Mouse (Mus musculus) cortical plate, adult 2 months (tissue): ENCODE results near the gene Slc44a3. TPM values are rescaled to one million over a fixed set of nuclear protein-coding genes. Genes with fewer than 3 reads are reported as not detected.

Experiments
- H3K27ac ChIP-seq: fragments of 200-500 bp; 2 replicates; pipeline ENCODE4 v1.5.1; 2012; ENCODE audit warnings: low read length, control low read depth, inconsistent platforms; ENCODE audit not compliant: insufficient read depth
- H3K4me1 ChIP-seq: fragments of 200-500 bp; 2 replicates; pipeline ENCODE4 v1.6.1; 2011; ENCODE audit warnings: low read length; ENCODE audit not compliant: control insufficient read depth, insufficient read depth
- H3K4me3 ChIP-seq: fragments of 200-500 bp; 2 replicates; pipeline ENCODE4 v1.5.1; 2011; ENCODE audit warnings: mild to moderate bottlenecking, low read length, control low read depth; ENCODE audit not compliant: insufficient read depth
- CTCF ChIP-seq: fragments of 200-500 bp; IDR thresholded peaks from 2 replicates; pipeline ENCODE4 v1.5.1; 2011; ENCODE audit warnings: mild to moderate bottlenecking, control low read depth, low read length; ENCODE audit not compliant: insufficient read depth; ENCODE audit errors: extremely low read depth
- POLR2A ChIP-seq: fragments of 200-500 bp; IDR thresholded peaks from 2 replicates; pipeline ENCODE4 v1.6.1; 2011; ENCODE audit warnings: mild to moderate bottlenecking, low read length, control low read depth; ENCODE audit not compliant: insufficient read depth; ENCODE audit errors: extremely low read depth
- polyA plus RNA-seq: library from polyadenylated mRNA; depleted of rRNA; stranded (reverse); fragments of >200 nt; gene quantifications from 2 replicates; pipeline ENCODE4 v1.2.3, GENCODE M21; 2012

The Slc44a3 gene
- polyA plus RNA-seq, 1 experiment, result 0.08 TPM

DNA sequence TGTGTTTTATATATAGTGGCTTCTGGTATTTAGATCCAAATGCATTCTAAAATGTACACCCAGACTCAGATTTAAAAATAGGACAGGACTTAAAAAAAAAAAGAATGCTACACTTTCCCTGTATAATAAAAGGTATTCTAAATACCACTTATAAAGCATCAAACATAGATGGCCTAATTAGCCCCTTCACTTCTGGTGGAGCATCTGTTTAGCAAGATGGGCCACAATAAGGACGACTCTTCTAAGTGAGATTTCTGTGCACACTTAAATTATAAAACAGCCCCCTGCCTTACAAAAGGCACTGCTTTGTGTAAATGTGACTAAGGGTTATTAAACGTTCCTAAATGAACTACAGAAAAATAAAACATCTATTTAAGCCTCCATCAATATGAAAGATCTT lies 47.0 kb downstream of the Slc44a3 start:
- H3K4me1 ChIP-seq, result peaks cover 8% of the 10 kb centered on the region
- TF ChIP-seq CTCF (no peak), POLR2A (no peak)
- H3K4me3 ChIP-seq, result no peak overlapping the region
- H3K27ac ChIP-seq, result no peak overlapping the region

DNA sequence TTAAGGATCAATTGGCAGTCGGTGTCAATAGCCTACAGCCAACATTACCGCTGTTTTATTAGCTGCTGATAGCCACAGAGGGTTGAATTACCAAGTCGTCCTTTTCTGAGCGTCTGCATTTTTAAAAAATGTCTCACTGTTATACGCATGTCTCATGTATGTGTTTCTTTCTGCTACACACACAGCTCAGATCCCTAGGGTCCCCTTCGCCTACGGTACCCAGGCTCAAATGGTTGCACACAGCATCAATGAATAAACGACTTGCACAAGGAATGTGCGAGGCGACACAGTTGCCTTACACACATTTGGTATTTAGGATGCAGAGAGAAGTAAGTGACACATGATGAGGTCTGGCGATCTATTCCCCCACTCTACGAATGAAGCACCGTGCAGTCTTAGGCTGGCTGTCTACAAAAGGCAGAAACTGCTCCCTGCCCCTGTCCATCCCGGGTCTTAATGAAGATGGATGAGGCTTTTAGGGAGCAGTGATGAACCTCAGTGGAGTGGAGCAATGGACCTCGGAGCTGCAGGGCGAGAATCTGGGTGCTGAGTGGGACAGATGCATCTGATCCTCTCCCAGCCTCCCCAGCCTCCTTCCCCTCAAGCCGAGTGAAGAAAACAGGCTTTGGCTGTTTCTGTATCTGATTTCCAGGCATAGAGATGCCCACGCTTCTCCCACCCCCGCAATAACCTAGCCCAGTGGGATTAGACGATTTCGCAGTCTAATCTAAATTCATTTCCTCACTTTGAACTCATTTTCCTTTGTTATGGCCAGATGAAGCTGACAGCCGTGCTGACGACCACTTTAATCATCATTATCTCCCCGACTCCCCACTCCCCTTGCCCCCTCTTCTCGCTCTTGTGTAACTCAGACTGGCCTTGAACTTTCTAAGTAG lies 48.7 kb downstream of the Slc44a3 start:
- no peak overlapping the region for H3K27ac ChIP-seq

DNA sequence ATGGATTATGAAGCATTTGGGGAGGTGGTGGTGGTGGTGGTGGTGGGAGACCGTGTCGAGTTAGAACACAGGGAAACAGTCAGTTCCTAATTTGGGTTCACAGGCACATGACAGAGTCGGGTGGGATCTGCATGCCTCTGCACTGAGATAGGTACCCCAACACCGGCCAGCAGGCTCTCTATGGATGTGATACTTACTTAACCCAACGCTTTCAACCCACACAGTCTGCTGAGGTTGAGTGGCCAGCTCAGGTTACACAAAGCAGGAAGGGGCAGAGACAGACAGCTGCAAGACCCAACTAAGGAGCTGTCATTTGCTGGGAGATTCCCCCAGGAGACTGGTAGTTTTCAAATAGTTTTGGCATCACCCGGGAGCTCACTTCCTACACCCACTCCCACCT lies 50.6 kb downstream of the Slc44a3 start:
- Histone ChIP-seq H3K27ac (no peak overlapping the region), H3K4me3 (no peak overlapping the region), H3K4me1 (peaks cover 5% of the 10 kb centered on the region)
- no peak for TF ChIP-seq CTCF
- no peak for TF ChIP-seq POLR2A

More for the DNA sequence above, 48.7 kb downstream of the Slc44a3 start:
- Histone ChIP-seq H3K4me3 (no peak overlapping the region), H3K4me1 (peaks cover 5% of the 10 kb centered on the region)
- TF ChIP-seq CTCF, result no peak
- no peak for TF ChIP-seq POLR2A

- no peak overlapping the region for H3K27ac ChIP-seq
These were observed 51.2 kb downstream of the Slc44a3 start for GRCm38 (mm10) chr3:121480961-121481436.

GRCm38 (mm10) chr3:121480030-121480960 lies 51.9 kb downstream of the Slc44a3 start:
- Histone ChIP-seq H3K4me3 (no peak overlapping the region), H3K27ac (no peak overlapping the region), H3K4me1 (peaks cover 5% of the 10 kb centered on the region)
- TF ChIP-seq POLR2A (no peak), CTCF (no peak)

More at GRCm38 (mm10) chr3:121480961-121481436, 51.2 kb downstream of the Slc44a3 start:
- no peak overlapping the region for H3K4me3 ChIP-seq
- no peak for TF ChIP-seq POLR2A
- TF ChIP-seq CTCF, result no peak
- H3K4me1 ChIP-seq, result peaks cover 5% of the 10 kb centered on the region

DNA sequence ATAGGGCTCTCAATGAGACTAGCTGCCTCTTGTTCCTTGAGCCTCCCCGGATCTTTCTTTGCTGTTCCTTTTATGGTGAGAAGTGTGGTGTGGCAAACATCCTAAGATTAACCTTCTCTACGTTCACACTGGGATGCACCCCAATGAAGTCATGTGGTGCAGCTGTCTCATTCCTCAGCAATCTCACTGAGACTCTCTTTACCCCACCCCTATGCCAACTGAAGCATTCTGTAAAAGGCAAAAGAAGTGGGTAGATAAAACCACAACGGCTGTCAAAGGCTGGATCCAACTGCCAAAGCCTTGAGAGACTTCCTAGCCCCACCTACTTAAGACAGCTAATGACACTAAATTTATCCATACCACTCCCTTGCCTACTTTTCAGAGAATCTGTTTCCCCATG lies 57.5 kb downstream of the Slc44a3 start:
- Histone ChIP-seq H3K4me1 (no peaks in the 10 kb centered on the region), H3K4me3 (no peak overlapping the region), H3K27ac (no peak overlapping the region)
- TF ChIP-seq CTCF, result no peak
- TF ChIP-seq POLR2A, result no peak

GRCm38 (mm10) chr3:121471703-121472102 lies 60.5 kb downstream of the Slc44a3 start:
- no peak overlapping the region for H3K27ac ChIP-seq
- no peak overlapping the region for H3K4me3 ChIP-seq
- TF ChIP-seq POLR2A (no peak), CTCF (no peak)
- H3K4me1 ChIP-seq, result no peaks in the 10 kb centered on the region

GRCm38 (mm10) chr3:121469185-121469975 lies 62.8 kb downstream of the Slc44a3 start:
- H3K27ac ChIP-seq, result no peak overlapping the region
- no peak for TF ChIP-seq POLR2A
- no peak for TF ChIP-seq CTCF
- H3K4me3 ChIP-seq, result no peak overlapping the region
- no peaks in the 10 kb centered on the region for H3K4me1 ChIP-seq

DNA sequence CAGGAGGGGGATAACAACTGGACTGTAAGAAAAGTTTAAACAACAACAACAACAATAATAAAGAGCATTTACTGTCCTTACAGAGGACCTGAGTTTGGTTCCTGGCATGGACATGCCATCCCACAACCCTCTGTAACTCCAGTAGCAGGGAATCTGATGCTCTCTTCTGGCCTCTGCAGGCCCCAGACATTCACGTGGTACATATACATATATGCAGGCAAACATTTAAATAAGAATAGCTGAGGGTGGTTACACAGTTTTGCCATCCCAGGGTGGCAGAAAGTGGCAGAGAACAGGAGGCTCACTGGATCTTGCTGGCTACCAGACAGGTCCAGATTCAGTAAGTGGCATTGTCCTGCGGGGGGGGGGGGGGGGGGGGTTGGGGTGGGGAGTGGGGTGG lies 64.1 kb downstream of the Slc44a3 start:
- Histone ChIP-seq H3K27ac (no peak overlapping the region), H3K4me3 (no peak overlapping the region), H3K4me1 (no peaks in the 10 kb centered on the region)
- no peak for TF ChIP-seq CTCF
- TF ChIP-seq POLR2A, result no peak
